Mouse (Mus musculus) adrenal gland, postnatal 25 days (tissue): ENCODE data around the gene Gm45716. TPM values are rescaled to one million over a fixed set of nuclear protein-coding genes. Genes with fewer than 3 reads are reported as not detected.

Experiments used
- DNase-seq: peaks from one replicate; pipeline ENCODE4 v3.0.0; 2021; ENCODE audit warnings: mixed read lengths
- total RNA-seq: library from RNA; stranded (reverse); gene quantifications from 2 replicates; pipeline ENCODE4 v1.2.3, GENCODE M21; 2021

Gm45716 gene
- total RNA-seq, 1 experiment from 2014 or later = 3.1 TPM

- no peak for DNase-seq
Observed at GRCm38 (mm10) chr11:90214246-90214645, 26.8 kb downstream of the Gm45716 start.

GRCm38 (mm10) chr11:90220022-90220645, 32.7 kb downstream of the Gm45716 start:
- DNase-seq = no peak

- DNase-seq = no peak
Observed at GRCm38 (mm10) chr11:90220750-90221149, 33.3 kb downstream of the Gm45716 start.

- peak; percentile 24 for DNase-seq
Observed at GRCm38 (mm10) chr11:90224914-90225470, 37.5 kb downstream of the Gm45716 start.

- no peak for DNase-seq
Observed at GRCm38 (mm10) chr11:90227000-90227922, 39.8 kb downstream of the Gm45716 start.

- no peak for DNase-seq
Observed at GRCm38 (mm10) chr11:90228251-90228949, 40.9 kb downstream of the Gm45716 start.

GRCm38 (mm10) chr11:90229800-90230199, 42.3 kb downstream of the Gm45716 start:
- DNase-seq = no peak

- DNase-seq = no peak
Observed at GRCm38 (mm10) chr11:90230671-90231070, 43.2 kb downstream of the Gm45716 start.

- no peak for DNase-seq
Observed at GRCm38 (mm10) chr11:90231631-90232030, 44.1 kb downstream of the Gm45716 start.

- no peak for DNase-seq
Observed at GRCm38 (mm10) chr11:90232685-90233084, 45.2 kb downstream of the Gm45716 start.

- DNase-seq = no peak
Observed at GRCm38 (mm10) chr11:90235221-90235620, 47.7 kb downstream of the Gm45716 start.

- DNase-seq = no peak
Observed at GRCm38 (mm10) chr11:90237616-90238015, 50.1 kb downstream of the Gm45716 start.

GRCm38 (mm10) chr11:90238657-90239056, 51.2 kb downstream of the Gm45716 start:
- DNase-seq = no peak

- DNase-seq = peak; percentile 31
Observed at GRCm38 (mm10) chr11:90240652-90241330, 53.3 kb downstream of the Gm45716 start.

- no peak for DNase-seq
Observed at GRCm38 (mm10) chr11:90241874-90242273, 54.4 kb downstream of the Gm45716 start.

GRCm38 (mm10) chr11:90243300-90243699, 55.8 kb downstream of the Gm45716 start:
- DNase-seq = no peak

GRCm38 (mm10) chr11:90245630-90246029, 58.1 kb downstream of the Gm45716 start:
- no peak for DNase-seq

GRCm38 (mm10) chr11:90246676-90247075, 59.2 kb downstream of the Gm45716 start:
- DNase-seq = no peak

GRCm38 (mm10) chr11:90247793-90248192, 60.3 kb downstream of the Gm45716 start:
- no peak for DNase-seq

- DNase-seq = peak; percentile 97
Observed at GRCm38 (mm10) chr11:90249025-90249650, 61.7 kb downstream of the Gm45716 start, which contains the start of gene Mmd. Gene Mmd (plus strand): TSS chr11:90249456.

GRCm38 (mm10) chr11:90249701-90250141, 62.2 kb downstream of the Gm45716 start:
- no peak for DNase-seq
